Mouse (Mus musculus) erythroblast, embryonic 14.5 days (primary cell): ENCODE measurements around the gene Aoc3. TPM values are rescaled to one million over a fixed set of nuclear protein-coding genes. Genes with fewer than 3 reads are reported as not detected.
"Not testable (repeated sequence)": the region's sequence is repeated elsewhere in the genome, so short reads cannot be mapped to it uniquely, and the experiment has no call there.

ENCODE experiments used
- H3K27me3 ChIP-seq: 2 replicates; pipeline ENCODE4 v1.6.1; 2012; ENCODE audit warnings: inconsistent platforms; ENCODE audit not compliant: control insufficient read depth
- H3K36me3 ChIP-seq: 2 replicates; pipeline ENCODE4 v1.6.1; 2012; ENCODE audit warnings: mild to moderate bottlenecking, inconsistent platforms; ENCODE audit not compliant: control insufficient read depth
- H3K4me1 ChIP-seq: 2 replicates; pipeline ENCODE4 v1.6.1; 2012; ENCODE audit warnings: inconsistent platforms; ENCODE audit not compliant: control insufficient read depth
- H3K4me3 ChIP-seq: replicated peaks from 2 replicates; pipeline ENCODE3; 2012; ENCODE audit warnings: moderate library complexity, mild to moderate bottlenecking, inconsistent platforms
- H3K9me3 ChIP-seq: 2 replicates; pipeline ENCODE4 v1.6.1; 2012; ENCODE audit warnings: low read length, inconsistent platforms, mixed read lengths; ENCODE audit not compliant: control insufficient read depth
- GATA1 ChIP-seq: IDR thresholded peaks from 2 replicates; pipeline ENCODE4 v1.6.1; 2012; ENCODE audit warnings: low read length, inconsistent platforms, mixed read lengths
- TAL1 ChIP-seq: IDR thresholded peaks from 3 replicates; pipeline ENCODE4 v1.6.1; 2012; ENCODE audit warnings: low read length, inconsistent platforms, mixed read lengths
- polyA plus RNA-seq: library from polyadenylated mRNA; stranded (reverse); fragments of >175 nt; gene quantifications from 2 replicates; pipeline ENCODE4 v1.2.3, GENCODE M21; 2012

The Aoc3 gene
- polyA plus RNA-seq, 1 experiment: 0.06 TPM

DNA sequence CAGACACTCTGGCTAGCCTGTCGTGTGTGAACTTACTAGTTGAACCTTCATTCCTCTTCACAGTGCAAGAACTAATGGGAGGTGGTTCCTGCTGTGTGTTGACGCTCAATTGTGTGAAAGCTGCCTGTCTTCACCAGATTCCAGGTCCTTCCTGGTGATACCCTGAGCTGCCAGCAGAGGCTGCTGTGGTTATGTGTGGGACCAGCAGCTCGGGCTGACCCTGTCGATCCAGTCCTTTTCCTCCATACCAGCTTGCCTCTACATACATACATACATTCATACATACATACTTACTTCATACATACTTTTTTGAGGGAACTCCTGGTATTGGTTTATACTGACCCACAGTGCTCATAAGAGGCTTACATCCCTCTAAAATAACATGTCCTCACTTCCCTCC is 6.8 kb upstream of the Aoc3 start:
- TF ChIP-seq TAL1 (no peak), GATA1 (no peak)
- peaks cover 95% of the 10 kb centered on the region for H3K36me3 ChIP-seq
- H3K4me3 ChIP-seq: no peak overlapping the region
- no peaks in the 10 kb centered on the region for H3K27me3 ChIP-seq
- no peaks in the 10 kb centered on the region for H3K9me3 ChIP-seq
- peaks cover 34% of the 10 kb centered on the region for H3K4me1 ChIP-seq

- Histone ChIP-seq H3K4me1 (peaks cover 23% of the 10 kb centered on the region), H3K36me3 (peaks cover 92% of the 10 kb centered on the region), H3K4me3 (no peak within 1 kb of the TSS), H3K27me3 (no peaks in the 10 kb centered on the region), H3K9me3 (no peaks in the 10 kb centered on the region)
- TF ChIP-seq TAL1: no peak
- TF ChIP-seq GATA1: no peak
These were observed 5.6 kb upstream of the Aoc3 start, which contains the start of gene Aoc2 for GRCm38 (mm10) chr11:101324763-101325162. Gene Aoc2, plus strand, starts transcription at chr11:101325063.

- H3K4me3 ChIP-seq, H3K27me3 ChIP-seq, H3K9me3 ChIP-seq: not testable (repeated sequence)
- Histone ChIP-seq H3K36me3 (peaks cover 88% of the 10 kb centered on the region), H3K4me1 (peaks cover 19% of the 10 kb centered on the region)
These were observed 5.2 kb upstream of the Aoc3 start for GRCm38 (mm10) chr11:101325201-101325600.

DNA sequence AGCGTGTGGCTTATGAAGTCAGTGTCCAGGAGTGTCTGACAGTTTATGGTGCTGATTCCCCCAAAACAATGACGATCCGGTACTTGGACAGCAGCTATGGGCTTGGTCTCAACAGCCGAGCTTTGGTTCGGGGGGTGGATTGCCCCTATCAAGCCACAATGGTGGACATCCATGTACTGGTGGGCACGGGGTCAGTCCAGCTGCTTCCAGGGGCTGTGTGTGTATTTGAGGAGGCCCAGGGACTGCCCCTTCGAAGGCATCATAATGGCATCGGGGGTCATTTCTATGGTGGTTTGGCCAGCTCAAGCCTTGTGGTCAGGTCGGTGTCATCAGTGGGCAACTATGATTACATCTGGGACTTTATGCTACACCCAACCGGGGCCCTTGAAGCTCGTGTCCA is 4.3 kb upstream of the Aoc3 start:
- H3K36me3 ChIP-seq: peaks cover 78% of the 10 kb centered on the region
- H3K27me3 ChIP-seq: no peaks in the 10 kb centered on the region
- no peaks in the 10 kb centered on the region for H3K9me3 ChIP-seq
- no peak for TF ChIP-seq GATA1
- TF ChIP-seq TAL1: no peak
- peaks cover 15% of the 10 kb centered on the region for H3K4me1 ChIP-seq
- H3K4me3 ChIP-seq: no peak overlapping the region

DNA sequence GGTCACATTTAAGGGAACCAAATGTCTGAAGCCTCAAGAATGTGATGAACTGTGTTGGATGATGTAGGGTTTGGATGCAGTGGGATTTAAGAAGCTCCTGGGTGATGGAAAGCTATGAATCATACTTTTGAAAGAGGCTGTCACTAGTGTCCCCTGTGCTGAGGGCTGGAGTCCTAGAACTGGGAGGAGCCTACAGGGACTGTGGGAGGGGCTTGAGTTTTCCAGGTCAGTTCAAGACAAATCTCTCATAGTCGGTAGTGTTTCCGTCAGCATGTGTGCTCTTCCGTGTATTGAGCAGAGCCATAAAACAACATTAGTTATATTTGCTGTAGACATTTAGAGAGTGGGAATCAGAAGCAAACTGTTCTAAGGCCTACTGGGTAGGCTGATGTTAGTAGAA is 3.1 kb upstream of the Aoc3 start:
- peaks cover 69% of the 10 kb centered on the region for H3K36me3 ChIP-seq
- H3K4me3 ChIP-seq: no peak overlapping the region
- H3K27me3 ChIP-seq: no peaks in the 10 kb centered on the region
- H3K9me3 ChIP-seq: no peaks in the 10 kb centered on the region
- no peak for TF ChIP-seq TAL1
- no peak for TF ChIP-seq GATA1
- peaks cover 13% of the 10 kb centered on the region for H3K4me1 ChIP-seq

- H3K4me1 ChIP-seq: peaks cover 9% of the 10 kb centered on the region
- H3K36me3 ChIP-seq: peaks cover 52% of the 10 kb centered on the region
- H3K9me3 ChIP-seq: no peaks in the 10 kb centered on the region
- TF ChIP-seq GATA1 (no peak), TAL1 (no peak)
- H3K4me3 ChIP-seq: no peak overlapping the region
- H3K27me3 ChIP-seq: no peaks in the 10 kb centered on the region
These were observed 1.3 kb upstream of the Aoc3 start for GRCm38 (mm10) chr11:101328941-101329635.

DNA sequence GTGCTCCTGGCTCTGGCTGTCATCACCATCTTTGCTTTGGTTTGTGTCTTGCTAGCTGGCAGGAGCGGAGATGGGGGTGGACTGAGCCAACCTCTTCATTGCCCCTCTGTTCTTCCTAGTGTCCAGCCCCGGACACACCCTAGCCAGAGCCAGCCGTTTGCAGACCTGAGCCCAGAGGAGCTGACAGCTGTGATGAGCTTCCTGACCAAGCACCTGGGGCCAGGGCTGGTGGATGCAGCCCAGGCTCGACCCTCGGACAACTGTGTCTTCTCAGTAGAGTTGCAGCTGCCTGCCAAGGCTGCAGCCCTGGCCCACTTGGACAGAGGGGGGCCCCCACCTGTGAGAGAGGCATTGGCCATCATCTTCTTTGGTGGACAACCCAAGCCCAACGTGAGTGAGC is 556 bp downstream of the Aoc3 start:
- not testable (repeated sequence) for H3K4me3 ChIP-seq, H3K27me3 ChIP-seq, H3K9me3 ChIP-seq
- peaks cover 33% of the 10 kb centered on the region for H3K36me3 ChIP-seq
- H3K4me1 ChIP-seq: peaks cover 11% of the 10 kb centered on the region

DNA sequence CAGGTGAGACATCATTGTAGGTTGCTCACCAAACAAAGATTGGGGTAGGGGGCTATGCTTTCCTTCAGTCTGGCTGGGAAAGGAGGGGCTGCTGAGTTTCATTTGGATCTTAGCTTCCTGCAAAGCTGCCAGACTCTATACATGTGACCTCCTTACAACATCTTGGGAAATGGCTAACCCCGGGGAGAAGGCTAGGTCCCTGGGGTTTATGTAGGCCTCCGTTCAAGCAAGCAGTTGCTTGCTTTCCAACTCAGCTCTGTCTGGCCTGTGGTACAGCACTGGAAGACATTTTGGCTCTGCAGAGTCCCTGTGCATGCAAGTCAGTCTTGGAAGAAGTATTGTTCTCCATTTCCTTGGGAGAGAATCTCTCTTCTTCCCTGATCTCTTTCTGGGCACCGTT is 2.1 kb downstream of the Aoc3 start:
- H3K9me3 ChIP-seq: no peaks in the 10 kb centered on the region
- H3K4me3 ChIP-seq: no peak overlapping the region
- H3K4me1 ChIP-seq: peaks cover 8% of the 10 kb centered on the region
- H3K27me3 ChIP-seq: no peaks in the 10 kb centered on the region
- peaks cover 20% of the 10 kb centered on the region for H3K36me3 ChIP-seq
- no peak for TF ChIP-seq TAL1
- TF ChIP-seq GATA1: no peak

DNA sequence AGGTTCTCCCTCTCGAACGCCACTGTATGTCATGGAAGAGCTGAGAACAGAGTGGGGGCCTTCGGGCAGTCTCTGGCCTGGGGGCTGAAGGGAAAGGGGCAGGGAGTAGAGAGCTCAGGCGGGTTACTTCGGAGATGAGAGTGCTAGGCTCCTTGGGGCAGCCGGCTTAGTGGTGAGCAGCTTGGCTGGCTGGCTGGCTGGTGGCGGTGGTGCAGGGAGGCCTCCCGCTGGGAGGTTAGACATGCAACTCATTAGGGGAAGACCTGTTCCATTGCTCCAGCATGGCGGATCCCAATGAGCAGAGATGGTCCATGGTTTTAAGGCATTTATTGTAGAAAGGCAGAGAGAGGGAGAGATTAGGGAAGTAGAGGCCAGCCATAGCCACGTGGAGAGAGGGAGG is 3.6 kb downstream of the Aoc3 start:
- H3K9me3 ChIP-seq: no peaks in the 10 kb centered on the region
- peaks cover 7% of the 10 kb centered on the region for H3K36me3 ChIP-seq
- H3K27me3 ChIP-seq: no peaks in the 10 kb centered on the region
- no peak overlapping the region for H3K4me3 ChIP-seq
- TF ChIP-seq GATA1: no peak
- TF ChIP-seq TAL1: no peak
- H3K4me1 ChIP-seq: peaks cover 21% of the 10 kb centered on the region

GRCm38 (mm10) chr11:101334516-101334915 is 4.1 kb downstream of the Aoc3 start:
- Histone ChIP-seq H3K36me3 (peaks cover 3% of the 10 kb centered on the region; the same call in 1 of the 2 replicates), H3K27me3 (no peaks in the 10 kb centered on the region), H3K4me1 (peaks cover 21% of the 10 kb centered on the region), H3K4me3 (no peak overlapping the region), H3K9me3 (no peaks in the 10 kb centered on the region)
- TF ChIP-seq TAL1 (no peak), GATA1 (no peak)
